Mouse (Mus musculus): Measurements from ENCODE around the gene Cel. TPM values are rescaled to one million over a fixed set of nuclear protein-coding genes. Genes with fewer than 3 reads are reported as not detected.

Gene Cel
- total and polyA plus RNA-seq, 2 experiments from 2014 or later: not detected

DNA sequence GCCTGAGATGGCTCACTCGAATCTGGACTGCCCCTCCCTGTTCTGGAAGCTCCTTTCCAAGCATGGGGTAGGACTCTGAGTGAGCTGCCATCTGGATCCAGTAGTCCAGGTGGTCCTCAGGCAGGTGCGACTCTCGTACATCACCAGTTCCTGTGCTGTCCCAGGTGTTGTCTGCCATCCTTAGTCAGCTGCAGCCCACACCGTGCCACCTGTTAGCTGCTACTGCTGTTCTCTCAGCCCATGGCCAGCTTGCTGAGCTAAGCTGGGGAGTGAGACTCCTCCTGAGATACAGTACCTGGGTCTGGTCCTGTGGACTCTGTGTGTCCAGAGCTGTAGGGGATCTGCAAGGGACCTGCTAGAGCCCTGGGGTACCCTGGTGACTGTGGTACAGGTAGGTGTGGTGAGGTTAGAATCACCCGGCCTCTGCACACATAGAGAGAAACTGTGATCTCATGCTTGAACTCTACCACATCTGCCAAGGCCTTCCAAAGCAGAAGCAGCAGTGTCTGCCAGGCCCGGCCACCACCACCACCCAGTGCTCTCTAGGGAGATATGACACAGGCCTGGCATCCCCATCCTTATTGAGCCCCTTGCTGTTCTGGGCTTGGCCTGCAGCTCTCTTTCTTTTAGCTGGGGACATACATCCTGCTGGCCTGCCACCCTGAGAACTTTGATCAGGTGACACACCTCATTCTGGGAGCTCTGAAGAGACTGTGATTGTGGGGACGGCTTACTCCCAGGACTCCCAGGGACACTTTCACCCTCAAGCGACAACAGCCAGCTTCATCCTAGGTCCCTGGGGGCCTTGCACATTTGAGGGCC lies 25.0 kb downstream of the Cel start:
- no peaks in the 10 kb centered on the region for H3K9me3 ChIP-seq (ENCODE audit: low read length)
- H3K27me3 ChIP-seq (ENCODE audit: insufficient read depth, low read length): no peaks in the 10 kb centered on the region
- TF ChIP-seq CTCF (IDR thresholded peaks at IDR 0.05): no peak
- peaks cover 49% of the 10 kb centered on the region for H3K4me1 ChIP-seq (ENCODE audit: insufficient read depth, low read length)
- ATAC-seq (ENCODE audit: low FRiP score) (no peak), DNase-seq (ENCODE audit: low spot score) (no peak)
- peaks cover 15% of the 10 kb centered on the region for H3K36me3 ChIP-seq (ENCODE audit: insufficient read depth, low read length)
- peak overlapping the region; percentile 55 for H3K27ac ChIP-seq (ENCODE audit: low read depth, low read length)
- H3K9ac ChIP-seq (replicated peaks; ENCODE audit: low read length, poor library complexity, severe bottlenecking): no peak overlapping the region; the same call in 1 of the 2 replicates
- H3K4me3 ChIP-seq (ENCODE audit: low read depth, low read length): no peak overlapping the region
- WGBS: 54% methylated on average over 8 of the region's 8 CpGs
- H3K4me2 ChIP-seq (ENCODE audit: low read depth, low read length, poor library complexity, severe bottlenecking): no peak overlapping the region

DNA sequence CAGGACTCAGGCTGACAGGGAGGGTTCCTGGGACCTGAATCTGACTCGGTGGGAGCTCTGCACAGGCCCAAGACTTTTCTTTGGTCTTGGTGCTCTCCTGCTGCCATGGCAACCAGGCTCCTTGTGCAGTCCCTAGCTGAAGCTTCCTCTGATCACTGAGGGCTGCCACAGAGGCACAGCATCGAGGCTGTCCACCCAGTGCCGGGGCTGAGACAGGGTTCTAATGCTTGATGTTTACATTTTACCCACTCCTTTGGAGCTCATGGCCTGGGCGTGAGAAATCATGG lies 25.6 kb downstream of the Cel start:
- no peaks in the 10 kb centered on the region for H3K27me3 ChIP-seq (ENCODE audit: insufficient read depth, low read length)
- DNase-seq (ENCODE audit: low spot score) (no peak), ATAC-seq (ENCODE audit: low FRiP score) (no peak)
- H3K27ac ChIP-seq (ENCODE audit: low read depth, low read length): peak overlapping the region; percentile 55; the same call in 1 of the 2 replicates
- WGBS: 10% methylated on average over 4 of the region's 4 CpGs
- no peak overlapping the region for H3K4me3 ChIP-seq (ENCODE audit: low read depth, low read length)
- no peak for TF ChIP-seq CTCF (IDR thresholded peaks at IDR 0.05)
- peaks cover 54% of the 10 kb centered on the region for H3K4me1 ChIP-seq (ENCODE audit: insufficient read depth, low read length)
- H3K4me2 ChIP-seq (ENCODE audit: low read depth, low read length, poor library complexity, severe bottlenecking): peak overlapping the region; percentile 20; the same call in 1 of the 2 replicates
- no peak overlapping the region for H3K9ac ChIP-seq (replicated peaks; ENCODE audit: low read length, poor library complexity, severe bottlenecking)
- H3K9me3 ChIP-seq (ENCODE audit: low read length): no peaks in the 10 kb centered on the region
- H3K36me3 ChIP-seq (ENCODE audit: insufficient read depth, low read length): peaks cover 10% of the 10 kb centered on the region

DNA sequence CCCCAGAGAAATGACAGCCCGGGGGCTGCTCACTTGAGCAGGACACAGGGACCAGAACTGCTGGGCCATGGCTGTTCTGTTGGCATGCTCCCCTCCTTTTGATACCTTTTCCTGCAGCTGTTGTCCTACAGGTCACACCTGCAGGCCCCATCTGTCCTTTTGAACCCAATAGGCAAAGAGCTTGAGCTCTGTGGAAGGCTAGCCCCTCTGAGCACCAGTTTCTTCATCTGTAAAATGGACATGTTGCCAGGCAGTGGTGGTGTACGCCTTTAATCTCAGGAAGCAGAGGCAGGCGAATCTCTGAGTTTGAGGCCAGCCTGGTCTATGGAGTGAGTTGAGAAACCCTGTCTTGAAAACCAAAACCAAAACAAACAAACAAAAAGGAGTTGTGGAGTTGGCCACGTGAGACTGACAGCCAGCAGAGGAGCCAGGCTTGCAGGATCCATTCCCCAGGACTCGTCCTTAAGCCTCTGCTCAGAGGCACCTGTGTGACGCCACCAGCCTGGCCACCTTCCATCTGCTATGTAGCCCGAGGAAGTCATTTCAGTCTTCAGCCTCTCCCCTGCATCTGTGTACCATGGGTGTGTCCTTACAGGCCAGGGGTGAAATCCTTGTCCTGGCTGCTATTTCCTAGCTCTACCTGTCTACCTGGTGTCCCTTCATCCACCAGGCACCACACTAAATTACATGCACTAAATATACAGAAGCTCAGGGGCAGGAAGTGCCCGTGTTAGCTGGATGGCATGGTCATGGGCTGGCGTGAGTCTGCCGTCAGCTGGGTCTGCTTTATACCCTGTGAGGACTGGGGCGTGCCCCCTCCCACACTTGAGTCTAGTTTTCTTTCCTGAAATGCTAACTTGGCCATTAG lies 26.2 kb downstream of the Cel start:
- H3K9ac ChIP-seq (replicated peaks; ENCODE audit: low read length, poor library complexity, severe bottlenecking): no peak overlapping the region
- H3K27ac ChIP-seq (ENCODE audit: low read depth, low read length): 0 out of 2 replicates have a peak overlapping the region, but pooled peaks have one; percentile 55
- peaks cover 5% of the 10 kb centered on the region for H3K36me3 ChIP-seq (ENCODE audit: insufficient read depth, low read length)
- DNase-seq (ENCODE audit: low spot score) (no peak), ATAC-seq (ENCODE audit: low FRiP score) (no peak)
- TF ChIP-seq CTCF (IDR thresholded peaks at IDR 0.05): no peak
- peaks cover 59% of the 10 kb centered on the region for H3K4me1 ChIP-seq (ENCODE audit: insufficient read depth, low read length)
- no peaks in the 10 kb centered on the region for H3K27me3 ChIP-seq (ENCODE audit: insufficient read depth, low read length)
- 58% methylated on average over 11 of the region's 11 CpGs for WGBS
- H3K4me2 ChIP-seq (ENCODE audit: low read depth, low read length, poor library complexity, severe bottlenecking): peak overlapping the region; percentile 20; the same call in 1 of the 2 replicates
- H3K4me3 ChIP-seq (ENCODE audit: low read depth, low read length): no peak overlapping the region
- no peaks in the 10 kb centered on the region for H3K9me3 ChIP-seq (ENCODE audit: low read length)

DNA sequence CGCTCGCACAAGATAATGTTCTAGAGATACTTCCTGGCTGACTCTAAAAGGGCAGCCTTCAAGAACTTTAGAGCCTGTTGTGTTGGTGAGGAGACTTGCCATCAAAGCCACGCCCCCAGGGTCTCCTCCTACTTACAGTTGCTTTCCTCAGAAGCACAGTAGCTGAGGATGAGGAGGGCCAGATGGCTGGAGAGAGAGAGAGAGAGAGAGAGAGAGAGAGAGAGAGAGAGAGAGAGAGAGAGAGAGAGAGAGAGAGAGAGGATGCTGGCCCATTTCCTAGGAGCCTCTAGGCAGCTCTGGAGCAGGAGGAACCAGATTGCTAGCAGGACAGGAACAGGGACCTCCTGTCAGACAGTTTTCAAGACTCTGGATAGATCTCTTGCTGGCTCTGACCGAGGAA lies 27.0 kb downstream of the Cel start:
- no peak overlapping the region for H3K4me2 ChIP-seq (ENCODE audit: low read depth, low read length, poor library complexity, severe bottlenecking)
- 71% methylated on average over 4 of the region's 4 CpGs for WGBS

DNA sequence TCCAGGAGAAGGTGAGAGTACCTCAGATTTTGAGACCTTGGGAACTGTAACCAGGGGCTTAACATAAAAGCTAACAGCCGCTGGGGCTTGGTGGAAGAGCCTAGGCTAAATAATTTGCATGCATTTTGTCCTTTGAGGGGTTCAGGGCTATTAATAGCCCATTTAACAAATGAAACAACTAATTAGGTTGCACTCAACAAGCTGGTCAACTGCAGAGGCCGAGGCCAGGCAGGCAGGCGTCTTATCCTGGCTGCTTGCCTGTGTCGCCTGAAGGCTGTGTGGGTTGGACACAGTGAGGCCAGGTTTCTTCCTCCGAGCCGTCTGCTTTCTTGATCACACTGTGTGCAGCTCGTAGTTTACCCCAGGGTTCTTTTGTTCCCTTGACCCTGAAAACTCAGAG lies 27.6 kb downstream of the Cel start:
- H3K4me3 ChIP-seq (ENCODE audit: low read depth, low read length): no peak overlapping the region
- peak overlapping the region; percentile 81 for H3K4me2 ChIP-seq (ENCODE audit: low read depth, low read length, poor library complexity, severe bottlenecking)
- H3K27ac ChIP-seq (ENCODE audit: low read depth, low read length): 0 out of 2 replicates have a peak overlapping the region, but pooled peaks have one; percentile 18
- H3K36me3 ChIP-seq (ENCODE audit: insufficient read depth, low read length): peaks cover 1% of the 10 kb centered on the region; the same call in 1 of the 2 replicates
- no peak overlapping the region for H3K9ac ChIP-seq (replicated peaks; ENCODE audit: low read length, poor library complexity, severe bottlenecking)
- H3K9me3 ChIP-seq (ENCODE audit: low read length): no peaks in the 10 kb centered on the region
- DNase-seq (ENCODE audit: low spot score): peak; percentile 63
- no peaks in the 10 kb centered on the region for H3K27me3 ChIP-seq (ENCODE audit: insufficient read depth, low read length)
- H3K4me1 ChIP-seq (ENCODE audit: insufficient read depth, low read length): peaks cover 59% of the 10 kb centered on the region
- no peak for TF ChIP-seq CTCF (IDR thresholded peaks at IDR 0.05)
- WGBS: 27% methylated on average over 7 of the region's 7 CpGs
- ATAC-seq (ENCODE audit: low FRiP score): no peak

More for the DNA sequence above, 27.0 kb downstream of the Cel start:
- Histone ChIP-seq H3K9ac (replicated peaks; ENCODE audit: low read length, poor library complexity, severe bottlenecking) (no peak overlapping the region), H3K27me3 (ENCODE audit: insufficient read depth, low read length) (no peaks in the 10 kb centered on the region), H3K27ac (ENCODE audit: low read depth, low read length) (0 out of 2 replicates have a peak overlapping the region, but pooled peaks have one; percentile 18), H3K36me3 (ENCODE audit: insufficient read depth, low read length) (peaks cover 3% of the 10 kb centered on the region; the same call in 1 of the 2 replicates), H3K4me3 (ENCODE audit: low read depth, low read length) (no peak overlapping the region), H3K9me3 (ENCODE audit: low read length) (no peaks in the 10 kb centered on the region), H3K4me1 (ENCODE audit: insufficient read depth, low read length) (peaks cover 59% of the 10 kb centered on the region)
- no peak for ATAC-seq (ENCODE audit: low FRiP score)
- TF ChIP-seq CTCF (IDR thresholded peaks at IDR 0.05): no peak
- DNase-seq (ENCODE audit: low spot score): no peak

All from midbrain, postnatal 0 days (tissue).